Mouse (Mus musculus): ENCODE results near the gene Pdcd2l. TPM values are rescaled to one million over a fixed set of nuclear protein-coding genes. Genes with fewer than 3 reads are reported as not detected.

Pdcd2l gene
- 9.0 and 11.5 TPM in 2 replicates for total RNA-seq (2015; ENCODE audit: low replicate concordance)
- 1.7 and 5.0 TPM in 2 replicates for total RNA-seq (2017; ENCODE audit: low replicate concordance)

GRCm38 (mm10) chr7:34196132-34197128 lies at the start of gene Pdcd2l:
Pdcd2l (minus strand) TSS chr7:34196661.
- peak; percentile 95 for ATAC-seq (replicated peaks; ENCODE audit: low FRiP score, poor library complexity, severe bottlenecking)

GRCm38 (mm10) chr7:34242176-34242575 lies 45.7 kb upstream of the Pdcd2l start:
- ATAC-seq (replicated peaks; ENCODE audit: low FRiP score, poor library complexity, severe bottlenecking) = no peak

GRCm38 (mm10) chr7:34238086-34238485 lies 41.6 kb upstream of the Pdcd2l start:
- ATAC-seq (replicated peaks; ENCODE audit: low FRiP score, poor library complexity, severe bottlenecking) = no peak

GRCm38 (mm10) chr7:34235602-34236001 lies 39.1 kb upstream of the Pdcd2l start:
- ATAC-seq (replicated peaks; ENCODE audit: low FRiP score, poor library complexity, severe bottlenecking) = no peak

GRCm38 (mm10) chr7:34234610-34235561 lies 38.4 kb upstream of the Pdcd2l start:
- ATAC-seq (replicated peaks; ENCODE audit: low FRiP score, poor library complexity, severe bottlenecking) = no peak

- ATAC-seq (replicated peaks; ENCODE audit: low FRiP score, poor library complexity, severe bottlenecking) = peak; percentile 93
These were observed 37.6 kb upstream of the Pdcd2l start for GRCm38 (mm10) chr7:34233909-34234609.

- 0 out of 2 replicates have a peak, but pooled peaks have one; percentile 2 for ATAC-seq (replicated peaks; ENCODE audit: low FRiP score, poor library complexity, severe bottlenecking)
These were observed 36.6 kb upstream of the Pdcd2l start for GRCm38 (mm10) chr7:34232785-34233725.

GRCm38 (mm10) chr7:34230116-34230515 lies 33.7 kb upstream of the Pdcd2l start, which contains the start of gene Gpi1:
Gpi1 (minus strand) TSS chr7:34230336.
- ATAC-seq (replicated peaks; ENCODE audit: low FRiP score, poor library complexity, severe bottlenecking) = peak; percentile 64

GRCm38 (mm10) chr7:34229691-34230111 lies 33.2 kb upstream of the Pdcd2l start:
- ATAC-seq (replicated peaks; ENCODE audit: low FRiP score, poor library complexity, severe bottlenecking) = no peak

GRCm38 (mm10) chr7:34229153-34229552 lies 32.7 kb upstream of the Pdcd2l start:
- no peak for ATAC-seq (replicated peaks; ENCODE audit: low FRiP score, poor library complexity, severe bottlenecking)

- ATAC-seq (replicated peaks; ENCODE audit: low FRiP score, poor library complexity, severe bottlenecking) = no peak
These were observed 32.2 kb upstream of the Pdcd2l start for GRCm38 (mm10) chr7:34228641-34229040.

GRCm38 (mm10) chr7:34226846-34227245 lies 30.4 kb upstream of the Pdcd2l start:
- ATAC-seq (replicated peaks; ENCODE audit: low FRiP score, poor library complexity, severe bottlenecking) = no peak

- no peak for ATAC-seq (replicated peaks; ENCODE audit: low FRiP score, poor library complexity, severe bottlenecking)
These were observed 29.6 kb upstream of the Pdcd2l start for GRCm38 (mm10) chr7:34226086-34226485.

- ATAC-seq (replicated peaks; ENCODE audit: low FRiP score, poor library complexity, severe bottlenecking) = no peak
These were observed 27.8 kb upstream of the Pdcd2l start for GRCm38 (mm10) chr7:34224308-34224707.

- ATAC-seq (replicated peaks; ENCODE audit: low FRiP score, poor library complexity, severe bottlenecking) = no peak
These were observed 25.9 kb upstream of the Pdcd2l start for GRCm38 (mm10) chr7:34222340-34222739.

GRCm38 (mm10) chr7:34221594-34222250 lies 25.3 kb upstream of the Pdcd2l start:
- no peak for ATAC-seq (replicated peaks; ENCODE audit: low FRiP score, poor library complexity, severe bottlenecking)

GRCm38 (mm10) chr7:34218496-34218895 lies 22.0 kb upstream of the Pdcd2l start:
- no peak for ATAC-seq (replicated peaks; ENCODE audit: low FRiP score, poor library complexity, severe bottlenecking)

GRCm38 (mm10) chr7:34216474-34216873 lies 20.0 kb upstream of the Pdcd2l start:
- ATAC-seq (replicated peaks; ENCODE audit: low FRiP score, poor library complexity, severe bottlenecking) = no peak

Data from erythroblast, adult 5-6 weeks (primary cell).